Mouse (Mus musculus): ENCODE data around the gene Gm21244. TPM values are rescaled to one million over a fixed set of nuclear protein-coding genes. Genes with fewer than 3 reads are reported as not detected.
"Not testable (repeated sequence)": the region's sequence is repeated elsewhere in the genome, so short reads cannot be mapped to it uniquely, and the experiment has no call there.

Gene Gm21244
- not detected in 2 replicates for polyA plus RNA-seq (2012; rRNA removed)

- DNase-seq (ENCODE audit: low read depth) = not testable (repeated sequence)
Observed at GRCm38 (mm10) chrY:7169193-7169592, at the start of gene Gm21244. TSS of gene Gm21244 (minus strand) at chrY:7169293.

Other genes with a start within 250 kb of the Gm21244 start
- gene Gm28998, start 84.5 kb upstream of the Gm21244 start, polyA plus RNA-seq (2012; rRNA removed) = not detected in 2 replicates
- gene Gm21788, start 235.7 kb upstream of the Gm21244 start, polyA plus RNA-seq (2012; rRNA removed) = not detected in 2 replicates

Measured in gonadal fat pad, adult 2 months (tissue).